Mouse (Mus musculus) embryonic facial prominence, embryonic 14.5 days (tissue): Measurements from ENCODE around the gene Kif22. TPM values are rescaled to one million over a fixed set of nuclear protein-coding genes. Genes with fewer than 3 reads are reported as not detected.

Experiments
- ATAC-seq: fragments of 200-750 bp; cut with Nextera tagmentation; 2 replicates; pipeline ENCODE4 v1.8.0; 2017; ENCODE audit warnings: low read depth, moderate number of reproducible peaks, moderate TSS enrichment
- DNase-seq: peaks from one replicate; pipeline ENCODE4 v3.0.0-alpha.2; 2015; ENCODE audit warnings: low spot score
- H3K27ac ChIP-seq: fragments of 300-500 bp; sonication (generic); replicated peaks from 2 replicates; pipeline ENCODE4 v1.5.1; 2014; ENCODE audit warnings: low read depth, mild to moderate bottlenecking, low read length, moderate library complexity
- H3K27me3 ChIP-seq: fragments of 300-500 bp; sonication (generic); replicated peaks from 2 replicates; pipeline ENCODE4 v1.6.1; 2014; ENCODE audit warnings: low read length; ENCODE audit not compliant: control insufficient read depth, insufficient read depth
- H3K36me3 ChIP-seq: fragments of 300-500 bp; sonication (generic); 2 replicates; pipeline ENCODE4 v1.6.1; 2014; ENCODE audit warnings: low read length, mixed read lengths; ENCODE audit not compliant: control insufficient read depth, insufficient read depth
- H3K4me1 ChIP-seq: fragments of 300-500 bp; sonication (generic); 2 replicates; pipeline ENCODE4 v1.6.1; 2014; ENCODE audit warnings: antibody characterized with exemption, low read length; ENCODE audit not compliant: control insufficient read depth, insufficient read depth
- H3K4me2 ChIP-seq: fragments of 300-500 bp; sonication (generic); 2 replicates; pipeline ENCODE4 v1.6.1; 2014; ENCODE audit warnings: low read depth, mild to moderate bottlenecking, low read length, moderate library complexity, mixed read lengths
- H3K4me3 ChIP-seq: fragments of 300-500 bp; sonication (generic); 2 replicates; pipeline ENCODE4 v1.5.1; 2014; ENCODE audit warnings: low read depth, mild to moderate bottlenecking, low read length
- H3K9ac ChIP-seq: fragments of 300-500 bp; sonication (generic); 2 replicates; pipeline ENCODE4 v1.6.1; 2014; ENCODE audit warnings: low read depth, mild to moderate bottlenecking, low read length, moderate library complexity, mixed read lengths
- H3K9me3 ChIP-seq: fragments of 300-500 bp; sonication (generic); 2 replicates; pipeline ENCODE4 v1.6.1; 2016; ENCODE audit warnings: low read length; ENCODE audit not compliant: control insufficient read depth
- WGBS: fragments of 180-500 bp; shearing (Covaris S2); extraction: QIAGEN DNeasy Blood & Tissue Kit; methylation state at CpG from one replicate; pipeline ENCODE4 v1.1.7; 2014; 5-methylcytosine and 5-hydroxymethylcytosine counted together
- polyA plus RNA-seq: library from polyadenylated mRNA; unstranded; fragments of >200 nt; fragmentation: Nextera tagmentation; extraction: Ambion mirVana; gene quantifications from 2 replicates; pipeline ENCODE4 v1.2.1, GENCODE M21; 2014

The Kif22 gene
- polyA plus RNA-seq, 1 experiment from 2014 or later, result 74.9 TPM

DNA sequence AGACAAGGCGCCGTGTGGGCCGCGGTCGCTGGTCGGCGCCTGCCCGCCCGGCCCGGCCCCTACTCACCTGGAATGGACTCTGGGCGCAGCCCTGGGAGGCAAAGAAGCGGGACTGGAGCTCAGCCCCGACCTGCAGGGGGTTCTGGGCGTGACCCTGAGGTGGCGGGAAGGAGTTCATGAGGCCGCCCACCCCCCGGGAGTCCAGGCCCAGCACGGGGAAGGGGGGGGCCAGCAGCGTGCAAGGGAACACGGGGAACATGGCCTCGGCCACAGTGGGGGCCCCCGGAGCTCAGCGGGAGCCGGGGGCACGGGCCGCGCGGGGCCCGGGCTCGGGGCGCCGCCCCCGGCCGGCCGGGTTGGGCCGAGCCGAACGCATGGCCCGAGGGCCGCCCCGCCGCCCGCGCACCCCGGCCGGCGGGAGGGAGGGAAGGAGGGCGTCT, 16.1 kb downstream of the Kif22 start:
- H3K4me1 ChIP-seq, result peaks cover 18% of the 10 kb centered on the region
- H3K9me3 ChIP-seq, result no peaks in the 10 kb centered on the region
- H3K27ac ChIP-seq, result peak overlapping the region; percentile 99
- DNase-seq, result peak; percentile 88
- H3K4me3 ChIP-seq, result peak overlapping the region; percentile 87
- peaks cover 57% of the 10 kb centered on the region for H3K36me3 ChIP-seq
- peak overlapping the region; percentile 98 for H3K9ac ChIP-seq
- H3K4me2 ChIP-seq, result peak overlapping the region; percentile 79
- H3K27me3 ChIP-seq, result no peaks in the 10 kb centered on the region
- WGBS, result 0% methylated on average over 7 of the region's 48 CpGs
- peak; percentile 16 for ATAC-seq

DNA sequence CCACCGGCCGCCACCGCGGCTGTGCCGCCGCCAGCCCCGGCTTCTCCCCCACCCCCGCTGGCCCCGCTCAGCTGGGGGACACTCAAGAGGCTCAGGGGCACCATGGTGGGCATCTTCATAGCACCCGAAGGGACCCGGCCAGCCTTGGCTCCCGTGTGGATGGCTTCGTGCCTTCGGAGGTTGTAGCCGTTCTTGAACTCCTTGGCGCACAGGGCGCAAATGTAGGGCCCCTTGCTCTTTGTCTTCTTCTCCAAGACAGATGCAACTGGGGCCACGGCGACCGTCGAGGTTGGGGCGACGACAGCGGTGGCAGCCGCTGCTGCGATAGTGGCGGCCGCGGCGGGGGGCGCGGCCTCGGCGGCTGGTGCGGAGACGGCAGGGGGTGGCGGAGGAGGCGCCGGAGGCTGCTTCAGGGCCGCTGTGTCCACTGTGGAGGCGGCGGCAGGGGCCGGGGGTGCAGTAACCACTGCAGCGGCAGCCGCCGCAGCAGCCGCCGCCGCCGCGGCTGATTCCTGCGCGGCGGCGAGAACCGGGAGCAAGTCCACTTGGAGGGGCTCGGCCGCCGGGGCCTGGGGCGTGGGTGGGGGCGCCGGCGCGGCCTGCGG, 16.6 kb downstream of the Kif22 start:
- H3K4me3 ChIP-seq, result peak overlapping the region; percentile 87
- peak; percentile 44 for DNase-seq
- peaks cover 18% of the 10 kb centered on the region for H3K4me1 ChIP-seq
- peak overlapping the region; percentile 98 for H3K9ac ChIP-seq
- peaks cover 51% of the 10 kb centered on the region for H3K36me3 ChIP-seq
- WGBS, result 1% methylated on average over 17 of the region's 65 CpGs
- H3K27me3 ChIP-seq, result no peaks in the 10 kb centered on the region
- peak overlapping the region; percentile 99 for H3K27ac ChIP-seq
- no peak for ATAC-seq
- no peaks in the 10 kb centered on the region for H3K9me3 ChIP-seq
- H3K4me2 ChIP-seq, result peak overlapping the region; percentile 79

GRCm38 (mm10) chr7:127024755-127025555, 17.3 kb downstream of the Kif22 start:
- peak overlapping the region; percentile 79 for H3K4me2 ChIP-seq
- H3K9me3 ChIP-seq, result no peaks in the 10 kb centered on the region
- peak overlapping the region; percentile 87 for H3K4me3 ChIP-seq
- peaks cover 44% of the 10 kb centered on the region for H3K36me3 ChIP-seq
- ATAC-seq (peak; percentile 23), DNase-seq (peak; percentile 94)
- H3K27ac ChIP-seq, result peak overlapping the region; percentile 99
- 2% methylated on average over 26 of the region's 30 CpGs for WGBS
- H3K27me3 ChIP-seq, result no peaks in the 10 kb centered on the region
- H3K9ac ChIP-seq, result peak overlapping the region; percentile 98
- peaks cover 21% of the 10 kb centered on the region for H3K4me1 ChIP-seq

GRCm38 (mm10) chr7:127023896-127024690, 18.2 kb downstream of the Kif22 start:
- ATAC-seq (no peak), DNase-seq (no peak)
- Histone ChIP-seq H3K4me3 (peak overlapping the region; percentile 87), H3K27me3 (no peaks in the 10 kb centered on the region), H3K9me3 (no peaks in the 10 kb centered on the region), H3K4me2 (peak overlapping the region; percentile 79), H3K9ac (peak overlapping the region; percentile 98), H3K36me3 (peaks cover 41% of the 10 kb centered on the region), H3K4me1 (peaks cover 28% of the 10 kb centered on the region), H3K27ac (peak overlapping the region; percentile 99; the same call in 1 of the 2 replicates)
- 19% methylated on average over 19 of the region's 19 CpGs for WGBS

- no peaks in the 10 kb centered on the region for H3K27me3 ChIP-seq
- peak overlapping the region; percentile 98 for H3K9ac ChIP-seq
- peak overlapping the region; percentile 79 for H3K4me2 ChIP-seq
- H3K4me3 ChIP-seq, result peak overlapping the region; percentile 87
- H3K4me1 ChIP-seq, result peaks cover 34% of the 10 kb centered on the region
- H3K36me3 ChIP-seq, result peaks cover 36% of the 10 kb centered on the region
- no peak overlapping the region for H3K27ac ChIP-seq
- ATAC-seq (no peak), DNase-seq (no peak)
- H3K9me3 ChIP-seq, result no peaks in the 10 kb centered on the region
- 85% methylated on average over 8 of the region's 13 CpGs for WGBS
Measured at GRCm38 (mm10) chr7:127023272-127023691, 19.0 kb downstream of the Kif22 start.

DNA sequence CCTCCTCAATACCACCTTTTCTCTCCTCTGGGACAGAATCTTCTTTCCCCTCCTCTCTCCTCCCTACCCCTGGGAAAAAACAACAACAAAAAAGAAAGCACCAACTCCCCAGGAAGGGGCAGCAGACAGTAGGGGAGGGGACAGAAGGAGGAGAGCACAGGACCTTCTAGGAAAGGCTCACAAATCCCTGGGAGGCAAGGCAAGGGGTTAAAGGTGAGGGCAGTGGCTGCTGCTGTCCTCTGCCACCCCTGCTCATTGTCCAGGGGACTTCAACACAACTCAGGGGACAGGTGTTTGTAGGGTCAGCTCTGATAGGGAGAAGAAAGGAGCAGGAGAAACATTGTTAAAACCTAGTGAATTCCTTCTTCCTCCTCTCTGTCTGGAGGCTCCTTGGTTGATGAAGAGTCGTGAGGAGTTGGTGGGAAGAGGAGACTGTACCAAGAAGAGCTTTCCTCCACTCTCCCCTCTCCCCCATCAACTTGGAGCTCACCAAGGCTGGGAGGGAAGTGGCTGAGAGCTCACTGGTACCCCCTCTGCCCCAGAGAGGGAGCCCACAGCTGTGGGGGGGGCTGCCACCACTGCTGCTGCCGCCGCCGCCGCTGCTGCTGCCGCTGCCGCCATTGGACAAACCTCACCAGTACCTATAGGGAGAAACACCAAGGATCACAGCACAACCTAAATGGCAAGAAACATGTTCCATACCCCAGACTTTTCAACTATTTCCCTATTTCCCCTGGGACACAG, 19.6 kb downstream of the Kif22 start:
- H3K9ac ChIP-seq, result peak overlapping the region; percentile 98; the same call in 1 of the 2 replicates
- H3K4me1 ChIP-seq, result peaks cover 34% of the 10 kb centered on the region

GRCm38 (mm10) chr7:127021563-127022527, 20.4 kb downstream of the Kif22 start:
- H3K27ac ChIP-seq, result peak overlapping the region; percentile 84
- H3K4me2 ChIP-seq, result peak overlapping the region; percentile 83
- no peak for ATAC-seq
- no peaks in the 10 kb centered on the region for H3K27me3 ChIP-seq
- 38% methylated on average over 5 of the region's 5 CpGs for WGBS
- DNase-seq, result peak; percentile 38
- H3K36me3 ChIP-seq, result peaks cover 30% of the 10 kb centered on the region
- H3K9ac ChIP-seq, result peak overlapping the region; percentile 78
- peaks cover 36% of the 10 kb centered on the region for H3K4me1 ChIP-seq
- peak overlapping the region; percentile 59 for H3K4me3 ChIP-seq
- H3K9me3 ChIP-seq, result no peaks in the 10 kb centered on the region

More for the DNA sequence above, 19.6 kb downstream of the Kif22 start:
- H3K27ac ChIP-seq, result no peak overlapping the region
- no peaks in the 10 kb centered on the region for H3K27me3 ChIP-seq
- peaks cover 30% of the 10 kb centered on the region for H3K36me3 ChIP-seq
- H3K4me2 ChIP-seq, result peak overlapping the region; percentile 79
- H3K9me3 ChIP-seq, result no peaks in the 10 kb centered on the region
- DNase-seq, result no peak
- ATAC-seq, result no peak
- 59% methylated on average over 3 of the region's 7 CpGs for WGBS
- no peak overlapping the region for H3K4me3 ChIP-seq
